Mouse (Mus musculus) splenic B cell, adult 2 months (primary cell): ENCODE measurements around the gene Sass6.
A peak's percentile ranks its signal among the peaks of the same experiment; 100 is the strongest.
"Not testable (repeated sequence)": the region's sequence is repeated elsewhere in the genome, so short reads cannot be mapped to it uniquely, and the experiment has no call there.

ENCODE experiments used
- DNase-seq: peaks from one replicate; pipeline ENCODE4 v3.0.0-alpha.2; 2011; ENCODE audit warnings: low read depth, low spot score
- H3K27me3 ChIP-seq: 2 replicates; pipeline ENCODE4 v1.6.1; 2012; ENCODE audit warnings: mild to moderate bottlenecking, low read length, moderate library complexity, mixed read lengths; ENCODE audit not compliant: control insufficient read depth, poor library complexity, insufficient read depth, severe bottlenecking
- H3K36me3 ChIP-seq: 2 replicates; pipeline ENCODE4 v1.6.1; 2012; ENCODE audit warnings: mild to moderate bottlenecking, low read length, moderate library complexity, mixed read lengths; ENCODE audit not compliant: control insufficient read depth, poor library complexity, insufficient read depth, severe bottlenecking

Gene Sass6

GRCm38 (mm10) chr3:116642373-116642772, 47.6 kb downstream of the Sass6 start:
- DNase-seq, result no peak
- H3K36me3 ChIP-seq, result peaks cover 17% of the 10 kb centered on the region
- H3K27me3 ChIP-seq, result no peaks in the 10 kb centered on the region

GRCm38 (mm10) chr3:116646387-116646786, 51.6 kb downstream of the Sass6 start:
- no peak for DNase-seq

GRCm38 (mm10) chr3:116648805-116649204, 54.0 kb downstream of the Sass6 start:
- no peak for DNase-seq
- peaks cover 11% of the 10 kb centered on the region for H3K36me3 ChIP-seq
- no peaks in the 10 kb centered on the region for H3K27me3 ChIP-seq

More at GRCm38 (mm10) chr3:116646387-116646786, 51.6 kb downstream of the Sass6 start:
- Histone ChIP-seq H3K27me3 (no peaks in the 10 kb centered on the region), H3K36me3 (peaks cover 20% of the 10 kb centered on the region)

- Histone ChIP-seq H3K27me3 (no peaks in the 10 kb centered on the region), H3K36me3 (peaks cover 8% of the 10 kb centered on the region; the same call in 1 of the 2 replicates)
- no peak for DNase-seq
Measured at GRCm38 (mm10) chr3:116650698-116651097, 55.9 kb downstream of the Sass6 start.

- no peaks in the 10 kb centered on the region for H3K27me3 ChIP-seq
- no peak for DNase-seq
- peaks cover 6% of the 10 kb centered on the region; the same call in 1 of the 2 replicates for H3K36me3 ChIP-seq
Measured at GRCm38 (mm10) chr3:116652033-116652446, 57.3 kb downstream of the Sass6 start.

- H3K27me3 ChIP-seq, result no peaks in the 10 kb centered on the region
- DNase-seq, result no peak
Measured at GRCm38 (mm10) chr3:116653278-116653945, 58.6 kb downstream of the Sass6 start.

GRCm38 (mm10) chr3:116654051-116654450, 59.3 kb downstream of the Sass6 start:
- DNase-seq, H3K27me3 ChIP-seq, H3K36me3 ChIP-seq: not testable (repeated sequence)

More at GRCm38 (mm10) chr3:116653278-116653945, 58.6 kb downstream of the Sass6 start:
- peaks cover 4% of the 10 kb centered on the region; the same call in 1 of the 2 replicates for H3K36me3 ChIP-seq

- Histone ChIP-seq H3K36me3 (no peaks in the 10 kb centered on the region), H3K27me3 (no peaks in the 10 kb centered on the region)
- peak; percentile 38 for DNase-seq
Measured at GRCm38 (mm10) chr3:116656184-116656965, 61.6 kb downstream of the Sass6 start.

- no peak for DNase-seq
- H3K36me3 ChIP-seq, result no peaks in the 10 kb centered on the region
- no peaks in the 10 kb centered on the region for H3K27me3 ChIP-seq
Measured at GRCm38 (mm10) chr3:116658928-116659565, 64.3 kb downstream of the Sass6 start.

GRCm38 (mm10) chr3:116659856-116660430, 65.2 kb downstream of the Sass6 start:
- Histone ChIP-seq H3K27me3 (no peaks in the 10 kb centered on the region), H3K36me3 (no peaks in the 10 kb centered on the region)
- no peak for DNase-seq

- H3K36me3 ChIP-seq, result no peaks in the 10 kb centered on the region
- no peak for DNase-seq
- no peaks in the 10 kb centered on the region for H3K27me3 ChIP-seq
Measured at GRCm38 (mm10) chr3:116661288-116661869, 66.6 kb downstream of the Sass6 start.

GRCm38 (mm10) chr3:116661870-116662414, 67.2 kb downstream of the Sass6 start:
- Histone ChIP-seq H3K36me3 (no peaks in the 10 kb centered on the region), H3K27me3 (no peaks in the 10 kb centered on the region)
- DNase-seq, result no peak

GRCm38 (mm10) chr3:116662463-116662863, 67.7 kb downstream of the Sass6 start, which contains the start of gene Mfsd14a:
Gene Mfsd14a, minus strand, starts transcription at chr3:116662677.
- H3K36me3 ChIP-seq, result no peaks in the 10 kb centered on the region
- no peaks in the 10 kb centered on the region for H3K27me3 ChIP-seq
- peak; percentile 98 for DNase-seq

- DNase-seq, H3K27me3 ChIP-seq, H3K36me3 ChIP-seq: not testable (repeated sequence)
Measured at GRCm38 (mm10) chr3:116664281-116664680, 69.5 kb downstream of the Sass6 start.
